Mouse (Mus musculus): ENCODE data around the gene Gm11568. TPM values are rescaled to one million over a fixed set of nuclear protein-coding genes. Genes with fewer than 3 reads are reported as not detected.

The Gm11568 gene
- polyA plus RNA-seq (2014; fragmentation: Illumina TruSeq; extraction: RNeasy Lipid Tissue Mini Kit (QIAGEN cat#74804); ENCODE audit: low replicate concordance): not detected

DNA sequence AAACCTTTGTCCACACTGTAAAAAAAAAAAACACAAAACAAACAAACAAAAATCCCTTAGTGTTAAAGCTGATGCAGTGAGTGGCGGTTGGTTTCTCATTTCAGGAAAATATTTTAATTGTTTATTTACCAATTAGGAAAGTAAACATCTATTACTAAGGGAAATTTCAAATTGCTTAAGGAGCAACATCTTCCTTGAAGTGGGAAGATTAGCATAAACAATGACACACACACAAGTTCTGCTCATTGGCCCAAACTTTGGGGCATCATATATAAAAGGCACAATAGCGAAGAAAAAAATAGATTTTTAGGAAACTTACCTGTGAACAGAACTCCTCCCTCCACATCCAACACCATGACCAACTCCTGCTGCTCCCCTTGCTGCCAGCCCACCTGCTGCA is at the start of gene Gm11568:
Gm11568 (plus strand) TSS at position 301 of the 400 bp plus-strand sequence.

DNA sequence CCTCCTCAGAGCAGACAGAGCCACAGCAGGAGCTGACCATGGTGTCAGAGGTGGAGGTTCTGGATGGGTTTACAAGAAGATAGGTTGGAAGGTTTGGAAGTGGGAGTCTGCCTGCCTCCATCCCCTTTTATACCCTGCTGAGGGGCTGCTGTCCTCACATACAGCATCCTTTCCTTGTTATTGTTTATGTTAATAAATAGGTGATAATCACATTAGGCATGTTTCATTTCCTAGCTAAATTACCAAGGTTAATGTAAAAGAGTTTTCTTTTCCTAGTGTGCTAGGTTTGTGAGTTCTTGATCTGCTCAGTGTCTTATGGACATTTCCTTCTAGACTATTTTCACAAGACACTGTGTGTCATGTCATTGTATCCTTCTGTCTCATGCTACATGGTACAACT is 47.9 kb upstream of the Gm11568 start, which contains the start of gene Krtap4-13:
Krtap4-13 (minus strand) TSS at position 101 of the 400 bp plus-strand sequence.

DNA sequence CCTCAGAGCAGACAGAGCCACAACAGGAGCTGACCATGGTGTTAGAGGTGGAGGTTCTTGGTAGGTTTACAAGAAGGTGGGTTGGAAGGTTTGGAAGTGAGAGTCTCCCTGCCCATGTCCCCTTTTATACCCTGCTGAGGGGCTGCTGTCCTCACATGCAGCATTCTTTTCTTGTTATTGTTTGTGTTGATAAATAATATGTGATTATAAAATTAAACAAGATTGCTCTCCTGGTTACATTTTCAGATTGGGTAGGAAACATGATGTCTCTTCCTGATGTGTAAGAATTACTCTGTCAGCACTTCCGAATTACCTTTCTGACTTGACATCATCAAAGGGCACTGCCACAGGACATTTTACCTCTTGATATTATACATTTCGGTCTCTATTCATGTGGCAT is 42.2 kb upstream of the Gm11568 start, which contains the start of gene Gm11564:
Gm11564 (minus strand) TSS at position 101 of the 400 bp plus-strand sequence.

DNA sequence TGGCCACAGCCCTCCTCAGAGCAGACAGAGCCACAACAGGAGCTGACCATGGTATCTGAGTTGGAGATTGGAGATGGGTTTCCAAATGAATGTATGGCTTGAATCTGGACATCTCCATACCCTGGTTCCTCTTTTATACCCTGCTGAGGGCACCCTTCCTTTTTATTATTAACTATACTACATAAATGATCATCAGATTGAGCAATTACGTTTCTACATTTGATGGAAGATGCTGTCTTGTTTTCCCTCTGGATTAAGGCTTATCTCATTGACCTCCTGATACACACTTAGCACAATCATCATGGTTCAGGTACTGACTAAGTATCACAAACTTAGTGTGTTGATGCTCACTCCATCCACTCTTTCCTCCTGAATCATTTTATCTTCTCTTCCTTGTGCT is 19.8 kb upstream of the Gm11568 start, which contains the start of gene 2300003K06Rik:
2300003K06Rik (minus strand) TSS at position 101 of the 400 bp plus-strand sequence.

DNA sequence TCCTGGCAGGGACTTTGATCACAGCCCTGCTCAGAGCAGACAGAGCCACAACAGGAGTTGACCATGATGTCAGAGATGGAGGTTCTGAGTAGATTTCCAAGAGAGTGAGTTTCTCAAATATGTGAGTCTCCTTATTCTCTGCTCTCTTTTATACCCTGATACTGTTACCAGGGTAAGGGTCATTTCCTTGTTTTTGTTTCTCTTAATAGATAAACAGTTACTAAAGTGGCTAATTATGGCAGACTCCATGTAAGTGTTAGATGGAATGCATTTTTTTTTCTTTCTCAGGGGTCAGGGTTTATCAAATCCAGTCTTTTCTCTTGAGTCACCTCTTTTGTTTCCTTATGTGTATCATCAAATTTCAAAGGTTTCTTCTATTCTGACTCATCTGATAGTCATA is 6.2 kb upstream of the Gm11568 start, which contains the start of gene Krtap4-16:
Krtap4-16 (minus strand) TSS at position 101 of the 400 bp plus-strand sequence.

DNA sequence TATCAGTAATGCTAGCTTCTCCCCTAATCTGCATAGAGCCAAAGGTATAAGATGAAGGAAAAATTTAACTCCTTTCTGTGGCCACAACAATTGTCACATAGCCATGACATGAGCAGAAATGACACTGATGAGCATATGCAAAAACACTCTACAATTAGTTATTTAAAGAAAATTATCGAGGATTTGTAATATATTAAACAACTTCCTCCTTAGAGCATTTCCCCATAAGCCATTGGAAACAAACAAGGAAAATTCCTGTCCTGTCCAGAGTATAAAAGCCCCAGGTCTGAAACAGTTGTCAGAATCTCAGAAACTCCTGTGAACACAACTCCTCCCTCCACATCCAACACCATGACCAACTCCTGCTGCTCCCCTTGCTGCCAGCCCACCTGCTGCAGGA is 6.5 kb downstream of the Gm11568 start, which contains the start of gene Gm11559:
Gm11559 (plus strand) TSS at position 301 of the 400 bp plus-strand sequence.

DNA sequence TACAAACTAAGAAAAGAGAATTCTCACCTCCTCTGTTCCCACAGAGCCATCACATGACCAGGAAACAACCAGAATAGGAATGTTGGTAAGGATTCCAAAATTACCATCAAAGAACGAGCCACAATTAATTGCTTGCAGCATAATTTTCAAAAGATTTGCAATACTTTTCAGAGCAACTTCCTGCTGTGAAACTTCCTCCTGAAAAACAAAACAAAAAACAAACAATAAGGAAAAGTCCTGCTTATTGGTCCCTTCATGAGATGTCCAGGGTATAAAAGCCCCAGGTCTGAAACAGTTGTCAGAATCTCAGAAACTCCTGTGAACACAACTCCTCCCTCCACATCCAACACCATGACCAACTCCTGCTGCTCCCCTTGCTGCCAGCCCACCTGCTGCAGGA is 15.4 kb downstream of the Gm11568 start, which contains the start of gene Krtap9-1:
Krtap9-1 (plus strand) TSS at position 301 of the 400 bp plus-strand sequence.

DNA sequence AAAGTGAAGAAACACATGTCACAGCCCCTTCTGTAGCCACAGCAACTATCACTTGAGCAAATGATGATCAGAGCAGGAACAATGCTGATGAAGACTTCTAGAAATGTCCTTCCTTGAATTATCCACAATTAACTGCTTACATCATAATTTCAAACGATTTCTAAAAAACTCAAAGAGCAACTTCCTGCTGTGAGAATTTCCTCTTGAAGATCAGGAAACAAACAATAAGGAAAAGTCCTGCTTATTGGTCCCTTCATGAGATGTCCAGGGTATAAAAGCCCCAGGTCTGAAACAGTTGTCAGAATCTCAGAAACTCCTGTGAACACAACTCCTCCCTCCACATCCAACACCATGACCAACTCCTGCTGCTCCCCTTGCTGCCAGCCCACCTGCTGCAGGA is 21.2 kb downstream of the Gm11568 start, which contains the start of gene Gm11567:
Gm11567 (plus strand) TSS at position 301 of the 400 bp plus-strand sequence.

DNA sequence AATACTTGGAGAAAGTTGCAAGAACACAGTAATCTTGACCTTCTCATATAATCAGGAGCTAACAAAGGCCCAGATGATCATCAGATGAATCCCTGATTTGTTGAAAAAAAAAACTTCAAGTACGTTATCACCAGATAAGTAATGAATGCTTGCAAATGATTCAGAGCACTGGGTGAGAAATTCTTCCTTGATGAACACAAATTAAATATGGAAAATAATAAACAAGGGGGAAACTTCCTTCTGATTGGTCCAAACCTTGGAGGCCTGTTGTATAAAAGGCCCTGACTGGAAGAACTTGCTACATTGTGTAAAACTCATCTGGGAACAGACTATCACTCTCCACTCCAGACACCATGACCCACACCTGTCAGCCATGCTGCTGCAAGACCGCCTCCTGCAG is 49.9 kb downstream of the Gm11568 start, which contains the start of gene Krtap31-1:
Krtap31-1 (plus strand) TSS at position 301 of the 400 bp plus-strand sequence.

Other genes starting within 250 kb of the Gm11568 start
- gene Gm11937, start 247.7 kb upstream of the Gm11568 start, polyA plus RNA-seq (2014; fragmentation: Illumina TruSeq; extraction: RNeasy Lipid Tissue Mini Kit (QIAGEN cat#74804); ENCODE audit: low replicate concordance): not detected
- not detected for gene Krtap2-4, start 243.1 kb upstream of the Gm11568 start, polyA plus RNA-seq (2014; fragmentation: Illumina TruSeq; extraction: RNeasy Lipid Tissue Mini Kit (QIAGEN cat#74804); ENCODE audit: low replicate concordance)
- gene Gm11562, start 237.5 kb upstream of the Gm11568 start, polyA plus RNA-seq (2014; fragmentation: Illumina TruSeq; extraction: RNeasy Lipid Tissue Mini Kit (QIAGEN cat#74804); ENCODE audit: low replicate concordance): not detected
- not detected for gene Krtap4-1, start 229.7 kb upstream of the Gm11568 start, polyA plus RNA-seq (2014; fragmentation: Illumina TruSeq; extraction: RNeasy Lipid Tissue Mini Kit (QIAGEN cat#74804); ENCODE audit: low replicate concordance)
- not detected for gene Krtap4-2, start 222.8 kb upstream of the Gm11568 start, polyA plus RNA-seq (2014; fragmentation: Illumina TruSeq; extraction: RNeasy Lipid Tissue Mini Kit (QIAGEN cat#74804); ENCODE audit: low replicate concordance)
- gene Krtap4-7, start 213.8 kb upstream of the Gm11568 start, polyA plus RNA-seq (2014; fragmentation: Illumina TruSeq; extraction: RNeasy Lipid Tissue Mini Kit (QIAGEN cat#74804); ENCODE audit: low replicate concordance): not detected
- gene Gm11555, start 207.7 kb upstream of the Gm11568 start, polyA plus RNA-seq (2014; fragmentation: Illumina TruSeq; extraction: RNeasy Lipid Tissue Mini Kit (QIAGEN cat#74804); ENCODE audit: low replicate concordance): not detected
- not detected for gene Gm11563, start 199.0 kb upstream of the Gm11568 start, polyA plus RNA-seq (2014; fragmentation: Illumina TruSeq; extraction: RNeasy Lipid Tissue Mini Kit (QIAGEN cat#74804); ENCODE audit: low replicate concordance)
- not detected for gene Krtap4-6, start 192.0 kb upstream of the Gm11568 start, polyA plus RNA-seq (2014; fragmentation: Illumina TruSeq; extraction: RNeasy Lipid Tissue Mini Kit (QIAGEN cat#74804); ENCODE audit: low replicate concordance)
- not detected for gene Gm14190, start 167.2 kb upstream of the Gm11568 start, polyA plus RNA-seq (2014; fragmentation: Illumina TruSeq; extraction: RNeasy Lipid Tissue Mini Kit (QIAGEN cat#74804); ENCODE audit: low replicate concordance)
- not detected for gene Gm14180, start 123.6 kb upstream of the Gm11568 start, polyA plus RNA-seq (2014; fragmentation: Illumina TruSeq; extraction: RNeasy Lipid Tissue Mini Kit (QIAGEN cat#74804); ENCODE audit: low replicate concordance)
- gene Gm11595, start 85.0 kb upstream of the Gm11568 start, polyA plus RNA-seq (2014; fragmentation: Illumina TruSeq; extraction: RNeasy Lipid Tissue Mini Kit (QIAGEN cat#74804); ENCODE audit: low replicate concordance): not detected
- gene Krtap4-8, start 77.2 kb upstream of the Gm11568 start, polyA plus RNA-seq (2014; fragmentation: Illumina TruSeq; extraction: RNeasy Lipid Tissue Mini Kit (QIAGEN cat#74804); ENCODE audit: low replicate concordance): not detected
- gene Krtap4-9, start 72.7 kb upstream of the Gm11568 start, polyA plus RNA-seq (2014; fragmentation: Illumina TruSeq; extraction: RNeasy Lipid Tissue Mini Kit (QIAGEN cat#74804); ENCODE audit: low replicate concordance): not detected
- not detected for gene Gm11596, start 64.5 kb upstream of the Gm11568 start, polyA plus RNA-seq (2014; fragmentation: Illumina TruSeq; extraction: RNeasy Lipid Tissue Mini Kit (QIAGEN cat#74804); ENCODE audit: low replicate concordance)
- not detected for gene Gm11569, start 59.0 kb upstream of the Gm11568 start, polyA plus RNA-seq (2014; fragmentation: Illumina TruSeq; extraction: RNeasy Lipid Tissue Mini Kit (QIAGEN cat#74804); ENCODE audit: low replicate concordance)
- gene Gm11554, start 53.5 kb upstream of the Gm11568 start, polyA plus RNA-seq (2014; fragmentation: Illumina TruSeq; extraction: RNeasy Lipid Tissue Mini Kit (QIAGEN cat#74804); ENCODE audit: low replicate concordance): not detected
- not detected for gene Krtap4-13, start 48.0 kb upstream of the Gm11568 start, polyA plus RNA-seq (2014; fragmentation: Illumina TruSeq; extraction: RNeasy Lipid Tissue Mini Kit (QIAGEN cat#74804); ENCODE audit: low replicate concordance)
- gene Gm11564, start 42.3 kb upstream of the Gm11568 start, polyA plus RNA-seq (2014; fragmentation: Illumina TruSeq; extraction: RNeasy Lipid Tissue Mini Kit (QIAGEN cat#74804); ENCODE audit: low replicate concordance): not detected
- gene 2300003K06Rik, start 19.9 kb upstream of the Gm11568 start, polyA plus RNA-seq (2014; fragmentation: Illumina TruSeq; extraction: RNeasy Lipid Tissue Mini Kit (QIAGEN cat#74804); ENCODE audit: low replicate concordance): not detected
- gene Krtap4-16, start 6.3 kb upstream of the Gm11568 start, polyA plus RNA-seq (2014; fragmentation: Illumina TruSeq; extraction: RNeasy Lipid Tissue Mini Kit (QIAGEN cat#74804); ENCODE audit: low replicate concordance): not detected
- gene Gm11559, start 6.6 kb downstream of the Gm11568 start, polyA plus RNA-seq (2014; fragmentation: Illumina TruSeq; extraction: RNeasy Lipid Tissue Mini Kit (QIAGEN cat#74804); ENCODE audit: low replicate concordance): not detected
- not detected for gene Krtap9-1, start 15.5 kb downstream of the Gm11568 start, polyA plus RNA-seq (2014; fragmentation: Illumina TruSeq; extraction: RNeasy Lipid Tissue Mini Kit (QIAGEN cat#74804); ENCODE audit: low replicate concordance)
- not detected for gene Gm11567, start 21.3 kb downstream of the Gm11568 start, polyA plus RNA-seq (2014; fragmentation: Illumina TruSeq; extraction: RNeasy Lipid Tissue Mini Kit (QIAGEN cat#74804); ENCODE audit: low replicate concordance)
- gene Krtap31-1, start 50.0 kb downstream of the Gm11568 start, polyA plus RNA-seq (2014; fragmentation: Illumina TruSeq; extraction: RNeasy Lipid Tissue Mini Kit (QIAGEN cat#74804); ENCODE audit: low replicate concordance): not detected
- gene Gm11565, start 56.8 kb downstream of the Gm11568 start, polyA plus RNA-seq (2014; fragmentation: Illumina TruSeq; extraction: RNeasy Lipid Tissue Mini Kit (QIAGEN cat#74804); ENCODE audit: low replicate concordance): not detected
- gene Krtap31-2, start 78.4 kb downstream of the Gm11568 start, polyA plus RNA-seq (2014; fragmentation: Illumina TruSeq; extraction: RNeasy Lipid Tissue Mini Kit (QIAGEN cat#74804); ENCODE audit: low replicate concordance): not detected
- not detected for gene Krtap9-5, start 90.6 kb downstream of the Gm11568 start, polyA plus RNA-seq (2014; fragmentation: Illumina TruSeq; extraction: RNeasy Lipid Tissue Mini Kit (QIAGEN cat#74804); ENCODE audit: low replicate concordance)
- not detected for gene Krtap29-1, start 121.1 kb downstream of the Gm11568 start, polyA plus RNA-seq (2014; fragmentation: Illumina TruSeq; extraction: RNeasy Lipid Tissue Mini Kit (QIAGEN cat#74804); ENCODE audit: low replicate concordance)
- not detected for gene Krtap16-1, start 128.7 kb downstream of the Gm11568 start, polyA plus RNA-seq (2014; fragmentation: Illumina TruSeq; extraction: RNeasy Lipid Tissue Mini Kit (QIAGEN cat#74804); ENCODE audit: low replicate concordance)
- not detected for gene Krtap17-1, start 136.1 kb downstream of the Gm11568 start, polyA plus RNA-seq (2014; fragmentation: Illumina TruSeq; extraction: RNeasy Lipid Tissue Mini Kit (QIAGEN cat#74804); ENCODE audit: low replicate concordance)
- not detected for gene Krt33a, start 158.3 kb downstream of the Gm11568 start, polyA plus RNA-seq (2014; fragmentation: Illumina TruSeq; extraction: RNeasy Lipid Tissue Mini Kit (QIAGEN cat#74804); ENCODE audit: low replicate concordance)
- gene Krt33b, start 172.0 kb downstream of the Gm11568 start, polyA plus RNA-seq (2014; fragmentation: Illumina TruSeq; extraction: RNeasy Lipid Tissue Mini Kit (QIAGEN cat#74804); ENCODE audit: low replicate concordance): not detected
- not detected for gene Krt34, start 183.6 kb downstream of the Gm11568 start, polyA plus RNA-seq (2014; fragmentation: Illumina TruSeq; extraction: RNeasy Lipid Tissue Mini Kit (QIAGEN cat#74804); ENCODE audit: low replicate concordance)
- gene Krt31, start 192.6 kb downstream of the Gm11568 start, polyA plus RNA-seq (2014; fragmentation: Illumina TruSeq; extraction: RNeasy Lipid Tissue Mini Kit (QIAGEN cat#74804); ENCODE audit: low replicate concordance): not detected
- not detected for gene Krt32, start 230.3 kb downstream of the Gm11568 start, polyA plus RNA-seq (2014; fragmentation: Illumina TruSeq; extraction: RNeasy Lipid Tissue Mini Kit (QIAGEN cat#74804); ENCODE audit: low replicate concordance)
- not detected for gene Krt35, start 238.3 kb downstream of the Gm11568 start, polyA plus RNA-seq (2014; fragmentation: Illumina TruSeq; extraction: RNeasy Lipid Tissue Mini Kit (QIAGEN cat#74804); ENCODE audit: low replicate concordance)
- not detected for gene Krt36, start 247.7 kb downstream of the Gm11568 start, polyA plus RNA-seq (2014; fragmentation: Illumina TruSeq; extraction: RNeasy Lipid Tissue Mini Kit (QIAGEN cat#74804); ENCODE audit: low replicate concordance)